Mouse (Mus musculus) stomach, postnatal 0 days (tissue): ENCODE measurements around the gene Tmem254b.
"Not testable (repeated sequence)": the region's sequence is repeated elsewhere in the genome, so short reads cannot be mapped to it uniquely, and the experiment has no call there.

Source experiments
- CTCF ChIP-seq: IDR thresholded peaks from 2 replicates; pipeline ENCODE4 v1.5.1; 2016; ENCODE audit warnings: antibody characterized with exemption, low read depth, mild to moderate bottlenecking, moderate library complexity
- EP300 ChIP-seq: optimal IDR thresholded peaks from 2 replicates; pipeline ENCODE3; 2016; ENCODE audit warnings: antibody characterized with exemption

GRCm38 (mm10) chr14:26188361-26188760, 18.5 kb downstream of the Tmem254b start:
- not testable (repeated sequence) for TF ChIP-seq CTCF, EP300
